Mouse (Mus musculus) neural tube, embryonic 14.5 days (tissue): ENCODE measurements around the gene Lima1. TPM values are rescaled to one million over a fixed set of nuclear protein-coding genes. Genes with fewer than 3 reads are reported as not detected.

Experiments
- ATAC-seq: fragments of 200-750 bp; cut with Nextera tagmentation; 2 replicates; pipeline ENCODE4 v1.8.0; 2017; ENCODE audit warnings: low read depth, mild to moderate bottlenecking, moderate TSS enrichment, moderate library complexity
- H3K27ac ChIP-seq: fragments of 300-500 bp; sonication (generic); 2 replicates; pipeline ENCODE4 v1.5.1; 2014; ENCODE audit warnings: low read depth, mild to moderate bottlenecking, control low read depth, low read length, moderate library complexity, mixed read lengths
- H3K27me3 ChIP-seq: fragments of 300-500 bp; sonication (generic); 2 replicates; pipeline ENCODE4 v1.6.1; 2014; ENCODE audit warnings: low read length; ENCODE audit not compliant: control insufficient read depth, insufficient read depth
- H3K36me3 ChIP-seq: fragments of 300-500 bp; sonication (generic); 2 replicates; pipeline ENCODE4 v1.6.1; 2014; ENCODE audit warnings: low read length, mixed read lengths; ENCODE audit not compliant: control insufficient read depth, insufficient read depth
- H3K4me1 ChIP-seq: fragments of 300-500 bp; sonication (generic); 2 replicates; pipeline ENCODE4 v1.6.1; 2014; ENCODE audit warnings: low read length; ENCODE audit not compliant: control insufficient read depth, insufficient read depth
- H3K4me2 ChIP-seq: fragments of 300-500 bp; sonication (generic); 2 replicates; pipeline ENCODE4 v1.6.1; 2014; ENCODE audit warnings: mild to moderate bottlenecking, low read depth, low read length, control low read depth
- H3K4me3 ChIP-seq: fragments of 300-500 bp; sonication (generic); 2 replicates; pipeline ENCODE4 v1.5.1; 2014; ENCODE audit warnings: low read depth, low read length, control low read depth, mixed read lengths
- H3K9ac ChIP-seq: fragments of 300-500 bp; sonication (generic); replicated peaks from 2 replicates; pipeline ENCODE4 v1.6.1; 2014; ENCODE audit warnings: low read depth, mild to moderate bottlenecking, control low read depth, low read length, mixed read lengths
- H3K9me3 ChIP-seq: fragments of 300-500 bp; sonication (generic); 2 replicates; pipeline ENCODE4 v1.6.1; 2016; ENCODE audit warnings: low read length; ENCODE audit not compliant: control insufficient read depth
- WGBS: fragments of 180-500 bp; shearing (Covaris S2); extraction: QIAGEN DNeasy Blood & Tissue Kit; methylation state at CpG from one replicate; pipeline ENCODE4 v1.1.7; 2014; 5-methylcytosine and 5-hydroxymethylcytosine counted together
- polyA plus RNA-seq: library from polyadenylated mRNA; unstranded; fragments of >200 nt; fragmentation: Nextera tagmentation; extraction: Ambion mirVana; gene quantifications from 2 replicates; pipeline ENCODE4 v1.2.1, GENCODE M21; 2014

The Lima1 gene
- polyA plus RNA-seq, 1 experiment from 2014 or later = 14.9 TPM

DNA sequence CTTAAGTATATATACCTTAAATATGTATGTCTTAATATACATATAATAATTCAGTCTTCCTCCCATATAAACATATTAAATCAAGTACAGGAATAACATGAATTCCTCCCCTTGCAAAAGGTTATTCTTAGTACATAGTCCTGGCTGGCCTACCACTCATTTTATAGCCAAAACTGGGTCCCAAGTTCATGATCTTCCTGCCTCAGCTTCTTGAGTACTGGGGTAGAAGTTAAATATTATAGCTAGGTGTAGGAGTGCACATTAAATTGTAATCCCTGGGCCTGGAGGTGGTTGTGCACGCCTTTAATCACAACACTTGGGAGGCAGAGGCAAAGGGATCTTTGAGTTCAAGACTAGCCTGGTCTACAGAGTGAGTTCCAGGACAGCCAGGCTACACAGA, 106.5 kb downstream of the Lima1 start:
- Histone ChIP-seq H3K4me1 (peaks cover 13% of the 10 kb centered on the region), H3K9ac (no peak overlapping the region), H3K27me3 (no peaks in the 10 kb centered on the region), H3K4me2 (no peak overlapping the region), H3K4me3 (no peak overlapping the region), H3K36me3 (no peaks in the 10 kb centered on the region), H3K9me3 (no peaks in the 10 kb centered on the region), H3K27ac (no peak overlapping the region)
- 94% methylated on average over 1 of the region's 1 CpGs for WGBS
- no peak for ATAC-seq

GRCm38 (mm10) chr15:99767467-99767866, 107.8 kb downstream of the Lima1 start:
- Histone ChIP-seq H3K4me3 (no peak overlapping the region), H3K9ac (no peak overlapping the region), H3K4me1 (peaks cover 13% of the 10 kb centered on the region), H3K36me3 (no peaks in the 10 kb centered on the region), H3K9me3 (no peaks in the 10 kb centered on the region), H3K4me2 (no peak overlapping the region), H3K27me3 (no peaks in the 10 kb centered on the region), H3K27ac (no peak overlapping the region)
- ATAC-seq = no peak
- WGBS = 76% methylated on average over 4 of the region's 4 CpGs

- no peaks in the 10 kb centered on the region for H3K27me3 ChIP-seq
- no peaks in the 10 kb centered on the region for H3K36me3 ChIP-seq
- H3K4me2 ChIP-seq = no peak overlapping the region
- 77% methylated on average over 3 of the region's 3 CpGs for WGBS
- H3K4me1 ChIP-seq = no peaks in the 10 kb centered on the region
- H3K9ac ChIP-seq = no peak overlapping the region
- no peak overlapping the region for H3K27ac ChIP-seq
- H3K4me3 ChIP-seq = no peak overlapping the region
- ATAC-seq = no peak
- H3K9me3 ChIP-seq = no peaks in the 10 kb centered on the region
These were observed 121.1 kb downstream of the Lima1 start for GRCm38 (mm10) chr15:99754204-99754603.

GRCm38 (mm10) chr15:99740229-99740628, 135.0 kb downstream of the Lima1 start:
- no peak overlapping the region for H3K9ac ChIP-seq
- H3K27ac ChIP-seq = no peak overlapping the region
- H3K4me3 ChIP-seq = no peak overlapping the region
- 92% methylated on average over 4 of the region's 4 CpGs for WGBS
- no peaks in the 10 kb centered on the region for H3K9me3 ChIP-seq
- ATAC-seq = no peak
- H3K4me2 ChIP-seq = no peak overlapping the region
- H3K4me1 ChIP-seq = no peaks in the 10 kb centered on the region
- peaks cover 57% of the 10 kb centered on the region for H3K36me3 ChIP-seq
- no peaks in the 10 kb centered on the region for H3K27me3 ChIP-seq

- H3K4me1 ChIP-seq = no peaks in the 10 kb centered on the region
- no peaks in the 10 kb centered on the region for H3K9me3 ChIP-seq
- no peak for ATAC-seq
- WGBS = 90% methylated on average over 11 of the region's 11 CpGs
- peaks cover 60% of the 10 kb centered on the region for H3K36me3 ChIP-seq
- no peak overlapping the region for H3K9ac ChIP-seq
- H3K27me3 ChIP-seq = no peaks in the 10 kb centered on the region
- H3K4me2 ChIP-seq = no peak overlapping the region
- H3K27ac ChIP-seq = no peak overlapping the region
- no peak overlapping the region for H3K4me3 ChIP-seq
These were observed 138.6 kb downstream of the Lima1 start for GRCm38 (mm10) chr15:99736675-99737074.

- no peak overlapping the region for H3K27ac ChIP-seq
- no peak for ATAC-seq
- H3K9me3 ChIP-seq = no peaks in the 10 kb centered on the region
- H3K4me3 ChIP-seq = no peak overlapping the region
- no peak overlapping the region for H3K4me2 ChIP-seq
- H3K27me3 ChIP-seq = no peaks in the 10 kb centered on the region
- 91% methylated on average over 2 of the region's 2 CpGs for WGBS
- no peak overlapping the region for H3K9ac ChIP-seq
- peaks cover 53% of the 10 kb centered on the region for H3K36me3 ChIP-seq
- no peaks in the 10 kb centered on the region for H3K4me1 ChIP-seq
These were observed 139.6 kb downstream of the Lima1 start for GRCm38 (mm10) chr15:99735631-99736030.

GRCm38 (mm10) chr15:99733186-99733585, 142.1 kb downstream of the Lima1 start:
- H3K27ac ChIP-seq = no peak overlapping the region
- H3K36me3 ChIP-seq = peaks cover 40% of the 10 kb centered on the region
- H3K4me2 ChIP-seq = no peak overlapping the region
- H3K4me1 ChIP-seq = no peaks in the 10 kb centered on the region
- ATAC-seq = no peak
- 95% methylated on average over 5 of the region's 5 CpGs for WGBS
- no peak overlapping the region for H3K4me3 ChIP-seq
- H3K9me3 ChIP-seq = no peaks in the 10 kb centered on the region
- H3K27me3 ChIP-seq = no peaks in the 10 kb centered on the region
- H3K9ac ChIP-seq = no peak overlapping the region

DNA sequence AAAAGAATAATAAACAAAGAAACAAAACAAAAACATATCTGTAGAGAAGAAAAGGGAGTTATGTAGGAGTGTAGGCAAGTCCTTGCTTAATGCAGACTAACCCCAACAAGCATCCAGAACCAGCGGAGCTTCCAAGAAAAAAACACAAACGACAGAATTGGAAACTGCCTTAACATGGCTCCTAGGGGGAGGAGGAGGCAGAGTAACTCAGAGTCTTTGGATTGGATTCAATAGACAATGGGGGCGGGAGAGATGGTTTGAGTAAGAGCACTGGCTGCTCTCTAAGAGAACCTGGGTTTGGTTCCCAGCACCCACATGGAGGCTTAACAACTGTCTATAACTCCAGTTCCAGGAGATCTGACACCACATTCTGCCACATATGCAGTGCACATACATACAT, 143.6 kb downstream of the Lima1 start:
- Histone ChIP-seq H3K27ac (no peak overlapping the region), H3K27me3 (no peaks in the 10 kb centered on the region), H3K4me1 (peaks cover under 1% of the 10 kb centered on the region; the same call in 1 of the 2 replicates), H3K36me3 (peaks cover 32% of the 10 kb centered on the region), H3K4me2 (no peak overlapping the region), H3K9me3 (no peaks in the 10 kb centered on the region), H3K9ac (no peak overlapping the region), H3K4me3 (no peak overlapping the region)
- ATAC-seq = no peak
- WGBS = 93% methylated on average over 3 of the region's 3 CpGs

GRCm38 (mm10) chr15:99731167-99731566, 144.1 kb downstream of the Lima1 start:
- Histone ChIP-seq H3K4me2 (no peak overlapping the region), H3K27ac (no peak overlapping the region), H3K4me1 (peaks cover 5% of the 10 kb centered on the region; the same call in 1 of the 2 replicates), H3K36me3 (peaks cover 27% of the 10 kb centered on the region), H3K9ac (no peak overlapping the region), H3K27me3 (no peaks in the 10 kb centered on the region), H3K4me3 (no peak overlapping the region), H3K9me3 (no peaks in the 10 kb centered on the region)
- 97% methylated on average over 2 of the region's 2 CpGs for WGBS
- ATAC-seq = no peak
